Mouse (Mus musculus) CH12.LX (cell line): ENCODE measurements around the gene Bend4.

Experiments
- CTCF ChIP-seq, 2 experiments: IDR thresholded peaks in 1 of 2; conservative IDR thresholded peaks in 1 of 2; 2 replicates each; pipeline ENCODE4 v1.5.1; 2011 to 2012; ENCODE audit warnings: low read depth in 2 of 2, low read length in 2 of 2, improper control_type of control experiment in 1 of 2, inconsistent platforms in 1 of 2, mild to moderate bottlenecking in 1 of 2, moderate library complexity in 1 of 2
- E2F4 ChIP-seq: IDR thresholded peaks from 2 replicates; pipeline ENCODE4 v1.6.1; 2011; ENCODE audit warnings: low read depth, low read length, improper control_type of control experiment; ENCODE audit not compliant: insufficient replicate concordance
- EP300 ChIP-seq: IDR thresholded peaks from 2 replicates; pipeline ENCODE4 v1.6.1; 2011; ENCODE audit warnings: low read length, improper control_type of control experiment
- HCFC1 ChIP-seq: IDR thresholded peaks from 2 replicates; pipeline ENCODE4 v1.6.1; 2012; ENCODE audit warnings: low read depth, mild to moderate bottlenecking, inconsistent platforms, low read length, improper control_type of control experiment
- MXI1 ChIP-seq: IDR thresholded peaks from 2 replicates; pipeline ENCODE4 v1.6.1; 2011; ENCODE audit warnings: mild to moderate bottlenecking, low read depth, low read length, improper control_type of control experiment
- TBP ChIP-seq: conservative IDR thresholded peaks from 2 replicates; pipeline ENCODE4 v1.6.1; 2011; ENCODE audit warnings: low read depth, low read length, improper control_type of control experiment
- ZMIZ1 ChIP-seq: IDR thresholded peaks from 2 replicates; pipeline ENCODE4 v1.6.1; 2012; ENCODE audit warnings: low read depth, mild to moderate bottlenecking, inconsistent platforms, low read length, improper control_type of control experiment
- ZNF384 ChIP-seq: IDR thresholded peaks from 2 replicates; pipeline ENCODE4 v1.6.1; 2012; ENCODE audit warnings: low read depth, low read length, improper control_type of control experiment, inconsistent platforms

- TF ChIP-seq CTCF (conservative IDR thresholded peaks at IDR 0.05 in 1 of 2, IDR thresholded peaks at IDR 0.05 in 1 of 2; ENCODE audit: low read depth in 2 of 2, low read length in 2 of 2) = no peak
- TF ChIP-seq ZNF384 = peak; percentile 50
- TF ChIP-seq ZMIZ1 = no peak
- no peak for TF ChIP-seq HCFC1
- no peak for TF ChIP-seq TBP
- TF ChIP-seq MXI1 = no peak
- no peak for TF ChIP-seq EP300
- TF ChIP-seq E2F4 = no peak
Measured at GRCm38 (mm10) chr5:67393951-67394350, 34.2 kb downstream of the Bend4 start.
